Mouse (Mus musculus) frontal cortex, postnatal 14 days (tissue): ENCODE measurements around the gene Mrpl28.
"Not testable (repeated sequence)": the region's sequence is repeated elsewhere in the genome, so short reads cannot be mapped to it uniquely, and the experiment has no call there.

Source experiments
- DNase-seq, 2 experiments: peaks; one replicate each; pipeline ENCODE4 v3.0.0; 2022; ENCODE audit warnings: low spot score in 2 of 2

Mrpl28 gene

GRCm38 (mm10) chr17:26123267-26123684, at the start of gene Mrpl28:
Gene Mrpl28, plus strand, starts transcription at chr17:26123500.
- DNase-seq: peak; percentile 81 to 84

GRCm38 (mm10) chr17:26075246-26075645, 48.1 kb upstream of the Mrpl28 start:
- DNase-seq: no peak

GRCm38 (mm10) chr17:26078851-26079250, 44.4 kb upstream of the Mrpl28 start:
- no peak for DNase-seq

- DNase-seq: no peak
These were observed 42.4 kb upstream of the Mrpl28 start for GRCm38 (mm10) chr17:26080867-26081266.

GRCm38 (mm10) chr17:26087059-26087564, 36.2 kb upstream of the Mrpl28 start:
- DNase-seq: no peak

GRCm38 (mm10) chr17:26089905-26090632, 33.2 kb upstream of the Mrpl28 start, which contains the start of gene Decr2:
Gene Decr2, minus strand, starts transcription at chr17:26090337.
- peak; percentile 78 to 86 for DNase-seq

GRCm38 (mm10) chr17:26094531-26095110, 28.7 kb upstream of the Mrpl28 start:
- no peak for DNase-seq

- peak in 1 of 2 experiments; percentile 53 for DNase-seq
These were observed 28.1 kb upstream of the Mrpl28 start, which contains the start of gene Nme4 for GRCm38 (mm10) chr17:26095121-26095740. Gene Nme4, minus strand, starts transcription at chr17:26095602.

- no peak for DNase-seq
These were observed 24.8 kb upstream of the Mrpl28 start for GRCm38 (mm10) chr17:26098461-26098860.

- not testable (repeated sequence) for DNase-seq
These were observed 24.0 kb upstream of the Mrpl28 start for GRCm38 (mm10) chr17:26099316-26099715.

- DNase-seq: no peak
These were observed 23.1 kb upstream of the Mrpl28 start for GRCm38 (mm10) chr17:26100166-26100565.

GRCm38 (mm10) chr17:26101478-26101877, 21.8 kb upstream of the Mrpl28 start:
- DNase-seq: no peak

GRCm38 (mm10) chr17:26105619-26106018, 17.7 kb upstream of the Mrpl28 start:
- DNase-seq: no peak

- no peak for DNase-seq
These were observed 13.1 kb upstream of the Mrpl28 start for GRCm38 (mm10) chr17:26110156-26110555.

- no peak for DNase-seq
These were observed 12.3 kb upstream of the Mrpl28 start for GRCm38 (mm10) chr17:26111024-26111423.

- DNase-seq: no peak
These were observed 11.6 kb upstream of the Mrpl28 start for GRCm38 (mm10) chr17:26111722-26112121.

GRCm38 (mm10) chr17:26112751-26113150, 10.5 kb upstream of the Mrpl28 start:
- DNase-seq: no peak

- DNase-seq: peak in 1 of 2 experiments; percentile 63
These were observed 9.9 kb upstream of the Mrpl28 start, which contains the start of gene Tmem8 for GRCm38 (mm10) chr17:26113181-26113948. Gene Tmem8, plus strand, starts transcription at chr17:26113299.

- no peak for DNase-seq
These were observed 9.2 kb upstream of the Mrpl28 start for GRCm38 (mm10) chr17:26114061-26114460.

- not testable (repeated sequence) for DNase-seq
These were observed 8.8 kb upstream of the Mrpl28 start for GRCm38 (mm10) chr17:26114461-26114860.

- DNase-seq: no peak
These were observed 7.9 kb upstream of the Mrpl28 start for GRCm38 (mm10) chr17:26115205-26115898.
